Comparison of ENCODE assay signal across 11 mouse cellular contexts in the genomic region with DNA sequence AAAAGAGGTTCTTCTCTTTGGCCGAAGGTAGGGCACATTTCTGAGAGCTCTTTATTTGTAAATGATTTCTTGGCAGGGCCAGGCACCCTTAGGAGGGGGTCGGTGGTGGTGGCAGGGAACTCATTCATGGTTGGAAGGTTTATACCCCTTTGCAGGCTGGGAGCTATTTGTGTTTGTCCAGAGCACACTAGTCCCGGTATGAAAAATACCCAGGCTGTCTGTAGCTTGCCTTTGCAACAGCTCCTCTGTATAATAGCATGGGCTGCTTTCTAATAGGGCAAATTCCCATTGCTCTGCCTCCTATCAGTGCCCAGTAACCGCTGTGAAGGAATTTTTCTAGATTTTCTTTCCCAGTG. TPM values are rescaled to one million over a fixed set of nuclear protein-coding genes. Genes with fewer than 3 reads are reported as not detected.
DNase-seq lines count a peak whose midpoint lies in the region; ATAC-seq lines count a peak whose summit lies in the region.
"Had no signal": no experiment of that assay in that cellular context is flagged by ENCODE, and none has a peak within 500 bp of the region (broad histone marks: within the 10 kb centered on the region; RNA-seq: fewer than 3 reads in every experiment).

No protein-coding gene starts in this region.

- H3K4me1 ChIP-seq in forebrain, embryonic 12.5 days, result peaks cover 17% of the 10 kb centered on the region
- peaks cover 39% of the 10 kb centered on the region for H3K4me1 ChIP-seq in limb, embryonic 10.5 days
- H3K4me1 ChIP-seq in neural tube, embryonic 13.5 days (replicated peaks), result peaks cover 23% of the 10 kb centered on the region

- no peaks in the 10 kb centered on the region for H3K36me3 ChIP-seq in forebrain, embryonic 12.5 days (replicated peaks)
- no peaks in the 10 kb centered on the region for H3K36me3 ChIP-seq in limb, embryonic 10.5 days
- no peaks in the 10 kb centered on the region for H3K36me3 ChIP-seq in neural tube, embryonic 13.5 days

- H3K9ac ChIP-seq in forebrain, embryonic 12.5 days, result no peak overlapping the region
- H3K9ac ChIP-seq in neural tube, embryonic 13.5 days, result no peak overlapping the region

- intact Hi-C loops in left cerebral cortex, postnatal 4 days (cut with DNase I), result no loop called here
- intact Hi-C loops in left cerebral cortex, postnatal 25 days (cut with DNase I), result no loop called here

- whole genome bisulfite sequencing in forebrain, embryonic 12.5 days, result 4% methylated on average over 4 of the region's 4 CpGs
- 3% methylated on average over 4 of the region's 4 CpGs for WGBS in limb, embryonic 10.5 days
- 2% methylated on average over 4 of the region's 4 CpGs for WGBS in neural tube, embryonic 13.5 days

- H3K9me3 ChIP-seq in forebrain, embryonic 12.5 days, result no peaks in the 10 kb centered on the region
- no peaks in the 10 kb centered on the region for H3K9me3 ChIP-seq in limb, embryonic 10.5 days (replicated peaks)
- H3K9me3 ChIP-seq in neural tube, embryonic 13.5 days, result peaks cover 3% of the 10 kb centered on the region

- no peak for ATAC-seq in forebrain, embryonic 12.5 days (ENCODE audit: low FRiP score)
- ATAC-seq in neural tube, embryonic 13.5 days (ENCODE audit: low read depth), result 0 out of 2 replicates have a peak, but pooled peaks have one; percentile 40

- DNase-seq in left cerebral cortex, postnatal 4 days, result peak; percentile 8
- no peak for DNase-seq in left cerebral cortex, postnatal 25 days (ENCODE audit: low spot score in 2 of 2)
- DNase-seq in limb, embryonic 10.5 days (ENCODE audit: low spot score), result no peak
- DNase-seq in B cell, adult 2 months, result no peak
- DNase-seq in lung, postnatal 4 days, result no peak
- no peak for DNase-seq in ovary, postnatal 14 days (ENCODE audit: low spot score)
- DNase-seq: cerebellum, adult 11-12 months had no signal

- peak overlapping the region; percentile 44; the same call in 1 of the 2 replicates for H3K4me3 ChIP-seq in forebrain, embryonic 12.5 days (replicated peaks)
- H3K4me3 ChIP-seq in limb, embryonic 10.5 days, result peak overlapping the region; percentile 57
- H3K4me3 ChIP-seq in neural tube, embryonic 13.5 days, result peak overlapping the region; percentile 40

- H3K27me3 ChIP-seq in forebrain, embryonic 12.5 days, result peaks cover 73% of the 10 kb centered on the region
- peaks cover 77% of the 10 kb centered on the region for H3K27me3 ChIP-seq in limb, embryonic 10.5 days (ENCODE audit: low read depth, poor library complexity, severe bottlenecking)
- H3K27me3 ChIP-seq in neural tube, embryonic 13.5 days, result peaks cover 83% of the 10 kb centered on the region

- H3K4me2 ChIP-seq in forebrain, embryonic 12.5 days, result peak overlapping the region; percentile 66
- H3K4me2 ChIP-seq in neural tube, embryonic 13.5 days, result peak overlapping the region; percentile 71

- H3K27ac ChIP-seq in forebrain, embryonic 12.5 days, result no peak overlapping the region
- H3K27ac ChIP-seq in limb, embryonic 10.5 days, result peak overlapping the region; percentile 79; the same call in 1 of the 2 replicates
- no peak overlapping the region for H3K27ac ChIP-seq in neural tube, embryonic 13.5 days (replicated peaks)

RNA-seq across cellular contexts. Expression of a gene that starts 37.6 kb away (rescaled TPM):
- 1 to 10 TPM; 2.2 to 2.3 TPM for total RNA-seq in left cerebral cortex, postnatal 4 days (2021)
- 1 to 10 TPM in 1 of 2 experiments, under 1 TPM in 1; 0.92 to 1.6 TPM for total RNA-seq in left cerebral cortex, postnatal 25 days (2021)
- 2.6 and 4.2 TPM in 2 replicates for polyA plus RNA-seq in forebrain, embryonic 12.5 days (2016; fragmentation: Nextera tagmentation; extraction: Ambion mirVana)
- polyA plus RNA-seq in limb, embryonic 10.5 days (2016; fragmentation: Nextera tagmentation; extraction: Ambion mirVana), result 0.11 and 0.21 TPM in 2 replicates
- polyA plus RNA-seq in neural tube, embryonic 13.5 days (2015; fragmentation: Nextera tagmentation; extraction: Ambion mirVana), result 1.4 and 1.7 TPM in 2 replicates
- polyA plus RNA-seq: large intestine, adult 2 months; urinary bladder, adult 2 months had no signal
